Mouse (Mus musculus) kidney, embryonic 14.5 days (tissue): ENCODE data around the gene Dtnb. TPM values are rescaled to one million over a fixed set of nuclear protein-coding genes. Genes with fewer than 3 reads are reported as not detected.
"Not testable (repeated sequence)": the region's sequence is repeated elsewhere in the genome, so short reads cannot be mapped to it uniquely, and the experiment has no call there.

Source experiments
- ATAC-seq: fragments of 200-750 bp; cut with Nextera tagmentation; 2 replicates; pipeline ENCODE4 v1.8.0; 2017; ENCODE audit warnings: moderate number of reproducible peaks, mild to moderate bottlenecking, moderate TSS enrichment, moderate library complexity; ENCODE audit not compliant: low FRiP score, low TSS enrichment
- H3K27ac ChIP-seq: fragments of 300-500 bp; sonication (generic); 2 replicates; pipeline ENCODE4 v1.5.1; 2014; ENCODE audit warnings: low read depth, mild to moderate bottlenecking, low read length, moderate library complexity, mixed read lengths
- H3K27me3 ChIP-seq: fragments of 300-500 bp; sonication (generic); 2 replicates; pipeline ENCODE4 v1.6.1; 2014; ENCODE audit warnings: mild to moderate bottlenecking, low read length; ENCODE audit not compliant: control insufficient read depth, insufficient read depth
- H3K36me3 ChIP-seq: fragments of 300-500 bp; sonication (generic); 2 replicates; pipeline ENCODE4 v1.6.1; 2014; ENCODE audit warnings: low read length, mixed read lengths; ENCODE audit not compliant: control insufficient read depth, insufficient read depth
- H3K4me1 ChIP-seq: fragments of 300-500 bp; sonication (generic); 2 replicates; pipeline ENCODE4 v1.6.1; 2014; ENCODE audit warnings: low read length, mixed read lengths; ENCODE audit not compliant: control insufficient read depth, insufficient read depth
- H3K4me2 ChIP-seq: fragments of 300-500 bp; sonication (generic); replicated peaks from 2 replicates; pipeline ENCODE4 v1.6.1; 2014; ENCODE audit warnings: low read depth, mild to moderate bottlenecking, low read length
- H3K4me3 ChIP-seq: fragments of 300-500 bp; sonication (generic); 2 replicates; pipeline ENCODE4 v1.5.1; 2014; ENCODE audit warnings: mild to moderate bottlenecking, low read length
- H3K9ac ChIP-seq: fragments of 300-500 bp; sonication (generic); 2 replicates; pipeline ENCODE4 v1.6.1; 2014; ENCODE audit warnings: low read depth, mild to moderate bottlenecking, low read length, moderate library complexity
- H3K9me3 ChIP-seq: fragments of 300-500 bp; sonication (generic); 2 replicates; pipeline ENCODE4 v1.6.1; 2016; ENCODE audit warnings: low read length; ENCODE audit not compliant: control insufficient read depth
- WGBS: fragments of 180-500 bp; shearing (Covaris S2); extraction: QIAGEN DNeasy Blood & Tissue Kit; methylation state at CpG from one replicate; pipeline ENCODE4 v1.1.7; 2014; 5-methylcytosine and 5-hydroxymethylcytosine counted together
- polyA plus RNA-seq: library from polyadenylated mRNA; unstranded; fragments of >200 nt; fragmentation: Nextera tagmentation; extraction: Ambion mirVana; gene quantifications from 2 replicates; pipeline ENCODE4 v1.2.1, GENCODE M21; 2014

Gene Dtnb
- 40.5 and 59.5 TPM in 2 replicates for polyA plus RNA-seq

GRCm38 (mm10) chr12:3571787-3572580 lies at the start of gene Dtnb:
Gene Dtnb (plus strand): TSS chr12:3572381.
- Histone ChIP-seq H3K4me2 (peak within 1 kb of the TSS; percentile 57), H3K27ac (peak within 1 kb of the TSS; percentile 94), H3K4me3 (peak within 1 kb of the TSS; percentile 86), H3K9ac (peak within 1 kb of the TSS; percentile 92), H3K36me3 (no peaks in the 10 kb centered on the region), H3K9me3 (no peaks in the 10 kb centered on the region), H3K27me3 (no peaks in the 10 kb centered on the region), H3K4me1 (peaks cover 8% of the 10 kb centered on the region)
- ATAC-seq: peak; percentile 83
- under 1% methylated on average over 57 of the region's 85 CpGs for WGBS

GRCm38 (mm10) chr12:3525536-3525935 lies 46.6 kb upstream of the Dtnb start:
- Histone ChIP-seq H3K36me3 (no peaks in the 10 kb centered on the region), H3K4me2 (no peak overlapping the region), H3K4me3 (no peak overlapping the region), H3K27ac (no peak overlapping the region), H3K27me3 (no peaks in the 10 kb centered on the region), H3K9ac (no peak overlapping the region), H3K4me1 (no peaks in the 10 kb centered on the region), H3K9me3 (no peaks in the 10 kb centered on the region; the same call in 1 of the 2 replicates)
- 95% methylated on average over 5 of the region's 5 CpGs for WGBS
- ATAC-seq: no peak

GRCm38 (mm10) chr12:3535446-3535845 lies 36.7 kb upstream of the Dtnb start:
- not testable (repeated sequence) for H3K4me3 ChIP-seq, H3K27me3 ChIP-seq, H3K36me3 ChIP-seq

GRCm38 (mm10) chr12:3537616-3538015 lies 34.6 kb upstream of the Dtnb start:
- ATAC-seq: peak; percentile 85
- H3K4me3 ChIP-seq: no peak overlapping the region
- no peak overlapping the region for H3K27ac ChIP-seq
- 27% methylated on average over 3 of the region's 3 CpGs for WGBS
- no peaks in the 10 kb centered on the region for H3K4me1 ChIP-seq
- H3K36me3 ChIP-seq: no peaks in the 10 kb centered on the region
- H3K27me3 ChIP-seq: no peaks in the 10 kb centered on the region
- no peak overlapping the region for H3K4me2 ChIP-seq
- no peak overlapping the region for H3K9ac ChIP-seq
- no peaks in the 10 kb centered on the region for H3K9me3 ChIP-seq

More at GRCm38 (mm10) chr12:3535446-3535845, 36.7 kb upstream of the Dtnb start:
- 100% methylated on average over 1 of the region's 1 CpGs for WGBS
- not testable (repeated sequence) for H3K9ac ChIP-seq, H3K4me2 ChIP-seq, H3K9me3 ChIP-seq, H3K27ac ChIP-seq, H3K4me1 ChIP-seq, ATAC-seq

GRCm38 (mm10) chr12:3538036-3538435 lies 34.1 kb upstream of the Dtnb start:
- Histone ChIP-seq H3K4me2 (no peak overlapping the region), H3K27me3 (no peaks in the 10 kb centered on the region), H3K4me1 (no peaks in the 10 kb centered on the region), H3K4me3 (no peak overlapping the region), H3K27ac (no peak overlapping the region), H3K36me3 (no peaks in the 10 kb centered on the region), H3K9ac (no peak overlapping the region), H3K9me3 (no peaks in the 10 kb centered on the region)
- ATAC-seq: peak; percentile 59; the same call in 1 of the 2 replicates
- 38% methylated on average over 1 of the region's 1 CpGs for WGBS

GRCm38 (mm10) chr12:3539605-3540004 lies 32.6 kb upstream of the Dtnb start:
- Histone ChIP-seq H3K4me3 (no peak overlapping the region), H3K27ac (no peak overlapping the region), H3K9ac (no peak overlapping the region), H3K27me3 (no peaks in the 10 kb centered on the region), H3K36me3 (no peaks in the 10 kb centered on the region), H3K4me2 (no peak overlapping the region), H3K9me3 (no peaks in the 10 kb centered on the region), H3K4me1 (no peaks in the 10 kb centered on the region)
- ATAC-seq: no peak
- 76% methylated on average over 2 of the region's 2 CpGs for WGBS

- WGBS: 93% methylated on average over 7 of the region's 7 CpGs
- Histone ChIP-seq H3K9me3 (no peaks in the 10 kb centered on the region), H3K27me3 (no peaks in the 10 kb centered on the region), H3K4me2 (no peak overlapping the region), H3K27ac (no peak overlapping the region), H3K36me3 (no peaks in the 10 kb centered on the region), H3K4me1 (no peaks in the 10 kb centered on the region), H3K9ac (no peak overlapping the region), H3K4me3 (no peak overlapping the region)
- no peak for ATAC-seq
Measured at GRCm38 (mm10) chr12:3540871-3541270, 31.3 kb upstream of the Dtnb start.

- Histone ChIP-seq H3K4me1 (0 out of 2 replicates have a peak, but pooled peaks cover 4% of the 10 kb centered on the region), H3K4me3 (no peak overlapping the region), H3K27me3 (no peaks in the 10 kb centered on the region), H3K27ac (no peak overlapping the region), H3K9ac (no peak overlapping the region), H3K36me3 (no peaks in the 10 kb centered on the region), H3K9me3 (no peaks in the 10 kb centered on the region), H3K4me2 (no peak overlapping the region)
- WGBS: 67% methylated on average over 3 of the region's 3 CpGs
- ATAC-seq: no peak
Measured at GRCm38 (mm10) chr12:3545451-3545850, 26.7 kb upstream of the Dtnb start.

- Histone ChIP-seq H3K27ac (no peak overlapping the region), H3K9me3 (no peaks in the 10 kb centered on the region), H3K4me2 (no peak overlapping the region), H3K9ac (no peak overlapping the region), H3K36me3 (no peaks in the 10 kb centered on the region), H3K4me3 (no peak overlapping the region), H3K27me3 (no peaks in the 10 kb centered on the region), H3K4me1 (0 out of 2 replicates have a peak, but pooled peaks cover 5% of the 10 kb centered on the region)
- WGBS: 42% methylated on average over 4 of the region's 4 CpGs
- no peak for ATAC-seq
Measured at GRCm38 (mm10) chr12:3546121-3546658, 26.0 kb upstream of the Dtnb start.
